Mouse (Mus musculus): ENCODE results near the gene Nqo1. TPM values are rescaled to one million over a fixed set of nuclear protein-coding genes. Genes with fewer than 3 reads are reported as not detected.

The Nqo1 gene
- polyA plus RNA-seq, 1 experiment: 20.5 TPM

DNA sequence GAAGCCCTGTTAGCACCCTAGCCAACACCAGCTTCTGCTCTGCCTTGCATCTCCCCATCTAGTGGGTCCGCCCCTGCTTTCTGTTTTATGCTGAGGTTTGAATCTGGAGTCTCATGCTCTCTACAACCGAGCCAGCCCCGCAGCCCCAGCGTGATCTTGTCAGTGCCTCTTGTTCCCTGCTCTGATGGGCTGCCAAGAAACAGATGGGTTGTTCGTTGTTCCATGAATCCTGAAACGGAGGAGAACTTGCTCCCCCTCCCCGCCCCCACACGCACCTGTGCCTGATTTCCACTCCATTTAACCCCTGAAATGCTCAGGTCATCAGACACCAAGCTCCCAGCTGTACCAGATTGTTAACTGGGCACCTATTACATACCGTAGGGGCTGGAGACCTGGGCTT lies 3.5 kb downstream of the Nqo1 start:
- Histone ChIP-seq H3K4me1 (ENCODE audit: control insufficient read depth, insufficient read depth, low read length) (peaks cover 6% of the 10 kb centered on the region), H3K9me3 (replicated peaks; ENCODE audit: control insufficient read depth, insufficient read depth, low read length, poor library complexity, severe bottlenecking) (no peaks in the 10 kb centered on the region), H3K9ac (ENCODE audit: low read depth, poor library complexity, severe bottlenecking) (peak overlapping the region; percentile 8; the same call in 1 of the 2 replicates), H3K4me3 (ENCODE audit: low read depth, low read length) (peak overlapping the region; percentile 4; the same call in 1 of the 2 replicates), H3K27me3 (ENCODE audit: control insufficient read depth, insufficient read depth, low read length, poor library complexity, severe bottlenecking) (no peaks in the 10 kb centered on the region), H3K27ac (ENCODE audit: insufficient read depth, low read length) (peak overlapping the region; percentile 16), H3K36me3 (ENCODE audit: control insufficient read depth, insufficient read depth, low read length, poor library complexity, severe bottlenecking) (no peaks in the 10 kb centered on the region)
- no peak for TF ChIP-seq POLR2A (IDR thresholded peaks at IDR 0.05; ENCODE audit: insufficient read depth, low read length)
- TF ChIP-seq EP300 (IDR thresholded peaks at IDR 0.05; ENCODE audit: insufficient read depth, low read depth, low read length): no peak
- no peak for TF ChIP-seq CTCF (IDR thresholded peaks at IDR 0.05; ENCODE audit: low read depth, low read length)

DNA sequence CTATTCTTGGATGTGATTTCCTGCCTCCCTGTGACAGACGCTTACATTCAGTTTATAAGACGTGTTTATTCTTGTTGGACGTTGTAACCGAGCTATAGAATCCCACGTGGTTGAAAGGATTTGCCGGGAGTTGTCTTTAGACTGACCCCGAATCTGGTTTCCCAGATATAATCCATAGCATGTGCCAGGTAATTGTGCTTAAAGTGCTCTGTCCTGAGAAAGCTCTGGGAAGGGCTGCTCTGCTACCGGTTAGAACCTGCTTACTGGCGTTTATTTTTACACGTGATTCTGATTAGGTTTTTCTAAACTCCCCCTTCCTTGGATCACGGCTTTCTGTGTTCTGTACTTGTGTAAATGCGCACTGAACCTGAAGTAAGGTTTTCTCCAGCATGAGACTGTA lies 5.3 kb downstream of the Nqo1 start:
- Histone ChIP-seq H3K27me3 (ENCODE audit: control insufficient read depth, insufficient read depth, low read length, poor library complexity, severe bottlenecking) (no peaks in the 10 kb centered on the region), H3K36me3 (ENCODE audit: control insufficient read depth, insufficient read depth, low read length, poor library complexity, severe bottlenecking) (no peaks in the 10 kb centered on the region), H3K4me1 (ENCODE audit: control insufficient read depth, insufficient read depth, low read length) (peaks cover 6% of the 10 kb centered on the region), H3K4me3 (ENCODE audit: low read depth, low read length) (no peak overlapping the region), H3K9me3 (replicated peaks; ENCODE audit: control insufficient read depth, insufficient read depth, low read length, poor library complexity, severe bottlenecking) (no peaks in the 10 kb centered on the region), H3K9ac (ENCODE audit: low read depth, poor library complexity, severe bottlenecking) (no peak overlapping the region), H3K27ac (ENCODE audit: insufficient read depth, low read length) (no peak overlapping the region)
- TF ChIP-seq EP300 (IDR thresholded peaks at IDR 0.05; ENCODE audit: insufficient read depth, low read depth, low read length): no peak
- no peak for TF ChIP-seq POLR2A (IDR thresholded peaks at IDR 0.05; ENCODE audit: insufficient read depth, low read length)
- no peak for TF ChIP-seq CTCF (IDR thresholded peaks at IDR 0.05; ENCODE audit: low read depth, low read length)

DNA sequence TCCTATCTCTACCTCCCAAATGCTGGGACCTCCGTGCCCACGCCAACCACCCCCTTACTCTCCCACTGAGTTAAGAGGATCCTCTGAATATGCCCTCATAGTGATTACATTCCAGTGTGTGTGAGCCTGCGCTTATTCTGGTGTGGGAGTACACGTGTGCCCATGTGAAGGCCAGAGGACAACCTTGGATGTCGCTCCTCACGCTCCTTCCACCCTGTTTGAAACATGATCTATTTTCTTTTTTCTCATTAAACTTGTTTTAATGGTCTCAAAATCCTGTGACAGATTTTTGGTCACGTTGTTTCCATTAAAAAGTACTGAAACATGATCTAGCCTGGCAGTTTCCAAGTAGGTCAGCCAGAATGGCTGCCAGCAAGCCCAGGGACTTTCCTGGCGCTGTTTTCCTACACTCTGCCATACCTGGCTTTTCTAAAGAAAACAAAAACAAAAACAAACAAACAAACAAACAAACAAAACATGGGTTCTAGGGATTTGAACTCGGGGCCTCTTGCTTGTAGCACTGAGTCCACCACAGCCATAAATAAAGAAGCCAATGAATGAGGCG lies 6.8 kb downstream of the Nqo1 start:
- no peaks in the 10 kb centered on the region for H3K9me3 ChIP-seq (replicated peaks; ENCODE audit: control insufficient read depth, insufficient read depth, low read length, poor library complexity, severe bottlenecking)
- no peaks in the 10 kb centered on the region for H3K36me3 ChIP-seq (ENCODE audit: control insufficient read depth, insufficient read depth, low read length, poor library complexity, severe bottlenecking)
- H3K4me3 ChIP-seq (ENCODE audit: low read depth, low read length): no peak overlapping the region
- H3K4me1 ChIP-seq (ENCODE audit: control insufficient read depth, insufficient read depth, low read length): no peaks in the 10 kb centered on the region
- no peak overlapping the region for H3K9ac ChIP-seq (ENCODE audit: low read depth, poor library complexity, severe bottlenecking)
- H3K27me3 ChIP-seq (ENCODE audit: control insufficient read depth, insufficient read depth, low read length, poor library complexity, severe bottlenecking): no peaks in the 10 kb centered on the region
- TF ChIP-seq POLR2A (IDR thresholded peaks at IDR 0.05; ENCODE audit: insufficient read depth, low read length): no peak
- TF ChIP-seq EP300 (IDR thresholded peaks at IDR 0.05; ENCODE audit: insufficient read depth, low read depth, low read length): no peak
- no peak overlapping the region for H3K27ac ChIP-seq (ENCODE audit: insufficient read depth, low read length)

DNA sequence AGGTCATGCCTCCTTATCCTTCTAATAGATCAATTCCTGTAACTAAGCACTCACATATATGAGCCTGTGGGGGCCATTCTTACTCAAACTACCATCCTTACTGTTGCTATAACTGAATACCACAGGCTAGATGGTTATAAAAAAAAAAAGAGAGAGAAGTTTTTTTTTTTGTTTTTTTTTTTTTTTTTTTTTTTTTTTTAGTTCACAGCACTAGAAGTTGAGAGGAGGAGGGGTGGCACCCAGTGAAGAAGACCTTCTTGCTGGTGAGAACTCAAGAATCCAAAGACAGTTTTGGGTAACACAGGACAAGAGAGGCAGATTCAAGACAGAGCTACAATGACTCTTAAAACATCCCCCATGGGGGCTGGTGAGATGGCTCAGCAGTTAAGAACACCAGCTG lies 7.6 kb downstream of the Nqo1 start:
- Histone ChIP-seq H3K36me3 (ENCODE audit: control insufficient read depth, insufficient read depth, low read length, poor library complexity, severe bottlenecking) (no peaks in the 10 kb centered on the region), H3K4me1 (ENCODE audit: control insufficient read depth, insufficient read depth, low read length) (no peaks in the 10 kb centered on the region), H3K27me3 (ENCODE audit: control insufficient read depth, insufficient read depth, low read length, poor library complexity, severe bottlenecking) (no peaks in the 10 kb centered on the region), H3K9ac (ENCODE audit: low read depth, poor library complexity, severe bottlenecking) (no peak overlapping the region), H3K9me3 (replicated peaks; ENCODE audit: control insufficient read depth, insufficient read depth, low read length, poor library complexity, severe bottlenecking) (no peaks in the 10 kb centered on the region), H3K4me3 (ENCODE audit: low read depth, low read length) (no peak overlapping the region), H3K27ac (ENCODE audit: insufficient read depth, low read length) (no peak overlapping the region)
- TF ChIP-seq CTCF (IDR thresholded peaks at IDR 0.05; ENCODE audit: low read depth, low read length) (no peak), POLR2A (IDR thresholded peaks at IDR 0.05; ENCODE audit: insufficient read depth, low read length) (no peak), EP300 (IDR thresholded peaks at IDR 0.05; ENCODE audit: insufficient read depth, low read depth, low read length) (no peak)

DNA sequence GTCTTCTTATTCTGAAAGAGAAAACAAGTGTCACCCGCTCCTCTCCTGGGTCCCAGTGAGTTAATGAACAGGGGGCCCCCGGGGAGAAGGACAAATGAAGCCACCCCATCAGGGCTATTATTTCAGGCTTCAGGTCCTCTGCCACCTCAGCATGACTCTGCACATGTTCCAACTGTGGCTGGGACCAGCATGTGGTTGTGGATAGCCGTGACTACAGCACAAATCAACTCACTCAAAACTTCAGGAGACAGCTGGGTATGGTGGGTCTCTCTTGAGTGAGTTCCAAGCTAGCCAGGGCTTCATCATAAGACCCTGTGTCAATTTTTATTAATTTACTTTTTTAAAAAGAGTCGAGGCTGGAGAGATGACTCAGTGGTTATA lies 11.9 kb downstream of the Nqo1 start:
- no peaks in the 10 kb centered on the region for H3K4me1 ChIP-seq (ENCODE audit: control insufficient read depth, insufficient read depth, low read length)
- H3K4me3 ChIP-seq (ENCODE audit: low read depth, low read length): no peak overlapping the region
- H3K9ac ChIP-seq (ENCODE audit: low read depth, poor library complexity, severe bottlenecking): no peak overlapping the region
- no peak for TF ChIP-seq CTCF (IDR thresholded peaks at IDR 0.05; ENCODE audit: low read depth, low read length)
- no peak for TF ChIP-seq EP300 (IDR thresholded peaks at IDR 0.05; ENCODE audit: insufficient read depth, low read depth, low read length)
- no peak for TF ChIP-seq POLR2A (IDR thresholded peaks at IDR 0.05; ENCODE audit: insufficient read depth, low read length)
- H3K27me3 ChIP-seq (ENCODE audit: control insufficient read depth, insufficient read depth, low read length, poor library complexity, severe bottlenecking): no peaks in the 10 kb centered on the region
- no peaks in the 10 kb centered on the region for H3K36me3 ChIP-seq (ENCODE audit: control insufficient read depth, insufficient read depth, low read length, poor library complexity, severe bottlenecking)
- H3K27ac ChIP-seq (ENCODE audit: insufficient read depth, low read length): no peak overlapping the region
- H3K9me3 ChIP-seq (replicated peaks; ENCODE audit: control insufficient read depth, insufficient read depth, low read length, poor library complexity, severe bottlenecking): no peaks in the 10 kb centered on the region

DNA sequence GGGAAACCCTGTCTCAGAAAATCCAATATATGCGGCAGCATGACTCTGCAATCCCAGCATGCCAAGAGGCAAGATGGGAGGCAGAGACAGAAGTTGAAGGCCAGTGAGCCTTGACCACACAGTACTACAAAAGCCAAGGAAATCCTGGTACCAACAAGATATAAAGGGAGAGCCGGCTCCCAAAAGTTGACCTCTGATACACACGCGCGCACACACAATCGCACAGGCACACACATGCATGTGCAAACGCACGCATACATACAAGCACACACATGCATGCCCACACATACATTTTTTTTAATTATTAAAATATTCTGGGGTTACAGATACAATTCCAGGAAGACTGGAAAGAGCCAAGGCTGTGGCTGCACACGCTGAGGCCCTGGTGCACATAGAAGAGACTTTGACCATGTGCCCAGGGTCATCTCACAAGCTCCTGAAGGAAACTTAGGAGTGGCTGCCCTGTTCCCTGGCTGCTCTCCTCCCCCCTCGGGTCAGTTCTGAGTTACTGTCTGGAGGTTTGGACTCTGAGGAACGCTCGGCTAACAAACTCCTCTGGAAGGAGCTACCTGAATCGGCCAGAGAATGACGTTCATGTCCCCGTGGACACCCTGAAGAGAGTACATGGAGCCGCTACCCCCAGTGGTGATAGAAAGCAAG lies 12.4 kb downstream of the Nqo1 start:
- Histone ChIP-seq H3K4me1 (ENCODE audit: control insufficient read depth, insufficient read depth, low read length) (no peaks in the 10 kb centered on the region), H3K9ac (ENCODE audit: low read depth, poor library complexity, severe bottlenecking) (no peak overlapping the region)
- no peak for TF ChIP-seq EP300 (IDR thresholded peaks at IDR 0.05; ENCODE audit: insufficient read depth, low read depth, low read length)
- TF ChIP-seq POLR2A (IDR thresholded peaks at IDR 0.05; ENCODE audit: insufficient read depth, low read length): no peak
- TF ChIP-seq CTCF (IDR thresholded peaks at IDR 0.05; ENCODE audit: low read depth, low read length): no peak

More for the DNA sequence above, 12.4 kb downstream of the Nqo1 start:
- Histone ChIP-seq H3K36me3 (ENCODE audit: control insufficient read depth, insufficient read depth, low read length, poor library complexity, severe bottlenecking) (no peaks in the 10 kb centered on the region), H3K27ac (ENCODE audit: insufficient read depth, low read length) (no peak overlapping the region), H3K27me3 (ENCODE audit: control insufficient read depth, insufficient read depth, low read length, poor library complexity, severe bottlenecking) (no peaks in the 10 kb centered on the region), H3K4me3 (ENCODE audit: low read depth, low read length) (no peak overlapping the region), H3K9me3 (replicated peaks; ENCODE audit: control insufficient read depth, insufficient read depth, low read length, poor library complexity, severe bottlenecking) (no peaks in the 10 kb centered on the region)

Data from ES-Bruce4 (cell line).